Comparison of ENCODE assay signal across 30 mouse cellular contexts in the genomic region with DNA sequence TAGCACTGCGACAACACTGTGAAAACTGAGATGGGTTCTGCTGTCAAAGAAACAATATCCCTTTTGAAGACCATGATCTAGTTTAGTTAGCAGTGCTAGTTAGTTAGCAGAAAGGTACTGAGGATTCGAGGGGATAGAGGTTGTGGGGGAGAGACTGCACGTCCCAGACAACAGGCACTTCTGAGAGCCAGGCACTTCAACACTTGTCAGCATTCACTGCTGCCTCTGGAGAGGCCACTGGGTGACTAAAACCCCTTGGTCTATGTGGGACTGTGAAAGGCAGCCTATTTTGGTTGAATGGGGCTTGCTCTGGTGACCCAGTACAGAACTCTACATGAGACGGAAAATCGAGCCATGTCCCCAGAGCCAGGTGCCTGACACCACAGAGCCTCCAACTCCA. TPM values are rescaled to one million over a fixed set of nuclear protein-coding genes. Genes with fewer than 3 reads are reported as not detected.
"Had no signal": no experiment of that assay in that cellular context is flagged by ENCODE, and none has a peak within 500 bp of the region (broad histone marks: within the 10 kb centered on the region; RNA-seq: fewer than 3 reads in every experiment).

No protein-coding gene starts in this region.

- DNase-seq: forebrain, postnatal 0 days; gastrocnemius, postnatal 14 days; gastrocnemius, postnatal 36 days; heart, adult 11 months; kidney, adult 11 months; kidney, adult 2 months; kidney, adult 9 months; kidney, postnatal 14 days; kidney, postnatal 36 days; layer of hippocampus, adult 9-11 months; layer of hippocampus, postnatal 36 days; left cerebral cortex, postnatal 4 days had no signal

- H3K27me3 ChIP-seq: forebrain, embryonic 15.5 days; hindbrain, embryonic 13.5 days; hindbrain, embryonic 15.5 days; kidney, embryonic 15.5 days; limb, embryonic 13.5 days; limb, embryonic 15.5 days; liver, embryonic 12.5 days had no signal

- H3K9me3 ChIP-seq: forebrain, embryonic 15.5 days; heart, embryonic 10.5 days; hindbrain, embryonic 13.5 days; hindbrain, embryonic 15.5 days; kidney, embryonic 15.5 days; limb, embryonic 13.5 days; limb, embryonic 15.5 days; liver, embryonic 12.5 days had no signal

- H3K27ac ChIP-seq: forebrain, embryonic 15.5 days; hindbrain, embryonic 13.5 days; hindbrain, embryonic 15.5 days; hindbrain, postnatal 0 days; kidney, embryonic 15.5 days; kidney, postnatal 0 days; limb, embryonic 13.5 days; limb, embryonic 15.5 days; liver, embryonic 12.5 days; liver, embryonic 14.5 days had no signal

- H3K9ac ChIP-seq: forebrain, embryonic 15.5 days; forebrain, postnatal 0 days; hindbrain, embryonic 13.5 days; hindbrain, embryonic 15.5 days; kidney, embryonic 15.5 days; limb, embryonic 13.5 days; limb, embryonic 15.5 days; liver, embryonic 12.5 days; liver, embryonic 14.5 days had no signal

- H3K36me3 ChIP-seq: forebrain, embryonic 15.5 days had no signal

- H3K4me3 ChIP-seq: forebrain, embryonic 15.5 days; heart, embryonic 10.5 days; hindbrain, embryonic 13.5 days; hindbrain, embryonic 15.5 days; kidney, embryonic 15.5 days; limb, embryonic 13.5 days; limb, embryonic 15.5 days; liver, embryonic 12.5 days had no signal

- ATAC-seq: forebrain, postnatal 0 days; hindbrain, postnatal 0 days; intestine, embryonic 16.5 days; liver, embryonic 12.5 days had no signal

- H3K4me2 ChIP-seq: forebrain, embryonic 15.5 days; hindbrain, embryonic 13.5 days; hindbrain, embryonic 15.5 days; kidney, embryonic 15.5 days; limb, embryonic 13.5 days; limb, embryonic 15.5 days; liver, embryonic 12.5 days had no signal

- H3K4me1 ChIP-seq: hindbrain, embryonic 15.5 days; kidney, embryonic 15.5 days; limb, embryonic 13.5 days; limb, embryonic 15.5 days had no signal

RNA-seq across cellular contexts. Expression of a gene that starts 39.7 kb away (rescaled TPM):
- total RNA-seq: gastrocnemius, adult 18-20 months; gastrocnemius, adult 8-10 months; gastrocnemius, postnatal 14 days; gastrocnemius, postnatal 36 days; hematopoietic stem cell, adult 5-6 weeks; liver, adult 2 months had no signal
- polyA plus RNA-seq: gonadal fat pad, adult 2 months; kidney, adult 2 months; limb, embryonic 11.5 days; liver, adult 2 months; liver, embryonic 14.5 days had no signal
